Mouse (Mus musculus): ENCODE measurements around the gene Vav2.

DNA sequence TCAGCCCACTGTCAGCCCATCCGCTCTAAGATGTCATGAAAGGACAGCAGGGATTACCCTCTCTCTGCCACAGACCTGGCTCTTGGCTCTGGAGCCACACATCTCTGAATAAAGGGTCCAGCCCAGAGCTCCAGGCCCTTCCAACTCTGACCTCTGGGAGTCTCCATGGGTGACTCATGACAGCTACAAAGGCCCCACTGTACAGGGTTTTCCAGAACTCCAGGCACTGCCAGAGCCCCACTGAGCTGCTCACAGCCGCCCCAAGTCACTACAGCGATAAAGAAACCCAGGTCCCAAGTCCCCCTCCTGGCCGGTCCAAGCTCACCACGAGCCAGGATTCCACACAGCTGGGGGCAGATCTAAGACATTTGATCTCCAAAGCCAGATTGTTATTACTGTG lies 34.6 kb downstream of the Vav2 start:
- TF ChIP-seq CTCF (IDR thresholded peaks at IDR 0.05; ENCODE audit: control insufficient read depth, insufficient read depth, low read length) (no peak), POLR2A (IDR thresholded peaks at IDR 0.05; ENCODE audit: borderline replicate concordance, control insufficient read depth, low read depth, low read length) (no peak)

Data from bone marrow, adult 2 months (tissue).